Mouse (Mus musculus): ENCODE data around the gene Lmntd2. TPM values are rescaled to one million over a fixed set of nuclear protein-coding genes. Genes with fewer than 3 reads are reported as not detected.

Lmntd2 gene
- polyA plus RNA-seq, 1 experiment from 2014 or later = 0.23 TPM

DNA sequence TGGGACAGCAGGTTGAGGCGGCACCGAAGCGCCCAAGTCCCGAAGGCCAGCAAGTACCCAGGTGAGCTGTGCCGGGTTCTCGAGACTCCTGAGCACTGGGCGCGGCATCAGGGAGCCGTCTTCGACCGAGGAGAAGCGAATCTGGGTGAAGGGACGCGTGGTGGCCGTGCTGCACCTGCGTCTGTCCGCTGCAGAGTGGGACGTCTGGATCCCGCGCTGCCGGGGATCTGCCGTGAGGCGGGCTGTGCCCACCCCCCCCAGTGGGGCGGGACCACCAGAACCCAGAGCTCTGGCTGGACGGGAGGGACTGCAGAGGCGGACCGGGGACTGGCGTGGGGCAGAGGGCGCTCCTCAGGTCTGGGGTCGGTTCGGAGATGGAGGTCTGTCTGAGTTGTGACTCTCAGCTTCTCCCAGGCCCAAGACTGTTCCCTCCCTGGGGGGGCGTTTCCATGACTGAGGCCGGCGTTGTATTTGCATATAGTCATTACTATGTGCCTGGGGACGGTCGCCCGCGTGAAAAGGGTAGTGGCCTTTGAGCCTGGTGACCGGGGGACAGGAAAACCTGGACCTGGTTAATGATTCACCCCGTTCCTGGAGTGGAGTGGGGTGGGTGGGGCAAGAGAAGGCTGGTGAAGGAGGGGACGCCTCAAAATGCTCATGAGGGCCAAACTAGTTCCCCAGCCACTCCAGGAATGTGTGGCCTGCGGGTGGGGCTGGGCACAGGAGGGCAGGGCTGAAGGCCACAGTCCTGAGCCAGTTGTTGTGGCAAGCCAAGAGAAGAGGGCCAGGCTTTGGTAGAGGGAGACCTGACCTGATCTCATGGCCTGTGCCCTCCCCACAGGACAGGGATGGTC lies 2.2 kb upstream of the Lmntd2 start:
- Histone ChIP-seq H3K27me3 (no peaks in the 10 kb centered on the region), H3K27ac (peak overlapping the region; percentile 85), H3K9ac (peak overlapping the region; percentile 75), H3K4me3 (peak overlapping the region; percentile 76), H3K4me2 (peak overlapping the region; percentile 98), H3K9me3 (replicated peaks) (no peaks in the 10 kb centered on the region), H3K4me1 (replicated peaks) (peaks cover 34% of the 10 kb centered on the region), H3K36me3 (no peaks in the 10 kb centered on the region)
- peak; percentile 64 for ATAC-seq (replicated peaks; ENCODE audit: insufficient number of reproducible peaks, insufficient read depth, low FRiP score, low read depth)
- under 1% methylated on average over 42 of the region's 42 CpGs for WGBS

DNA sequence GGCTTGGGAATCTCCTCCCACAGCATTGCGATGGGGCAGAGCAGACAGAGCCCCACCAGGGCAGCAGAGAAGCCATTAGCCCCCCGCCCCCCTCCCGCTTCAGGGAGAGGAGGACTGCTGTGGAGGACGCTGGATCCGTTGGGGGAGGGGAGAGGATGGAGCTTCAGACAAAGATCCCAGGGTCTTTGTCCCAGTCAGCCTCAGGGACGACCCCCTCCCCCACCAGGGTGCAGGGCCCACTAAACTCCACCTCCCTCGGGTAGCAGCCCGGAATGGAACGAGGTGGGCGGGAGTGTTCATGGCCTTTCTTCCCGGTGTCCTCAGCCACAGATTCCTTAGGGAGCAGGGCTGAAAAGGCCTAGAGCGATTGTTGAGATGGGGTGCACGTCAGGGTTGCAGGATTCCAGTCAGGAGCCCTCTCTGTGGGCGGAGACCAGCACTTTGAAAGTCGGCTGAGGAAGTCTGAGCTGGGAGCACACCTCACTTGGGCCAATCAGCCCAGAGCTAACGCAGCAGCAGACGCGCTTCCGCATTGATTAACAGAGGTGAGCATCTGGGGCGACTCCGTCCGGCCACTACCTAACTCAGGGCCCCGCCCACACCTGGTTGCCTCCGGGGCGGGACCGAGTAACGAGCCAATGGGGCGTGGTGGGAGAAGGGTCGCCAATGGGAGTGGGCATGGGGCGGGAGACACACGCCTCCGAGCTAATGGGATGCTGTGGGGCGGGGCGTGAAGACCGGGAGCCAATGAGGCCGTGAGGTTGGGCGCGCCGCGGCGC lies 1.4 kb upstream of the Lmntd2 start, which contains the start of gene Rassf7:
Gene Rassf7 (plus strand): TSS at position 760 of the 779 bp plus-strand sequence.
- Histone ChIP-seq H3K36me3 (no peaks in the 10 kb centered on the region), H3K9me3 (replicated peaks) (no peaks in the 10 kb centered on the region), H3K9ac (peak within 1 kb of the TSS; percentile 75), H3K4me1 (replicated peaks) (peaks cover 26% of the 10 kb centered on the region), H3K27ac (peak within 1 kb of the TSS; percentile 85), H3K4me2 (peak within 1 kb of the TSS; percentile 98), H3K27me3 (no peaks in the 10 kb centered on the region), H3K4me3 (peak within 1 kb of the TSS; percentile 76)
- peak; percentile 94 for ATAC-seq (replicated peaks; ENCODE audit: insufficient number of reproducible peaks, insufficient read depth, low FRiP score, low read depth)
- 1% methylated on average over 41 of the region's 41 CpGs for WGBS

DNA sequence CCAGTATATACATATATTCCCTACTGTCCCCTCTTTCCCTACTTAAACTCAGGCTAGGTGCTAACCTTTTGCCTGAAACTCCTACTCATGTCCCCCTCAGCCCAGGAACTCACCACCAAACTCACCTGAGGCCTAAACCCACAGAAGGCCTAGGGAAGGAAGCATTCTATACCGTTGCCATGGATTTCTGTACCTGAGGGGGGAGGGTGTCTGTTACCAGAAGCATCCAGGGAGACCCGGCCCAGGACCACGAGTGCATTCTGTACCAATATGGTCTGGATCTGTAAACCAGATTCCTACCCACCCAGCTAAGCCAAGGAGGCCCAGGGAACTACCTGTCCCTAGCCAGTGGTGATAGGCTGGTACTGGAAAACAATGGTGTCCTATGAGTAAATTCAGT lies 430 bp upstream of the Lmntd2 start:
- Histone ChIP-seq H3K36me3 (no peaks in the 10 kb centered on the region), H3K4me1 (replicated peaks) (peaks cover 22% of the 10 kb centered on the region), H3K4me2 (no peak overlapping the region), H3K27ac (no peak overlapping the region), H3K27me3 (no peaks in the 10 kb centered on the region), H3K4me3 (no peak overlapping the region), H3K9me3 (replicated peaks) (no peaks in the 10 kb centered on the region), H3K9ac (no peak overlapping the region)
- no peak for ATAC-seq (replicated peaks; ENCODE audit: insufficient number of reproducible peaks, insufficient read depth, low FRiP score, low read depth)
- 80% methylated on average over 3 of the region's 3 CpGs for WGBS

DNA sequence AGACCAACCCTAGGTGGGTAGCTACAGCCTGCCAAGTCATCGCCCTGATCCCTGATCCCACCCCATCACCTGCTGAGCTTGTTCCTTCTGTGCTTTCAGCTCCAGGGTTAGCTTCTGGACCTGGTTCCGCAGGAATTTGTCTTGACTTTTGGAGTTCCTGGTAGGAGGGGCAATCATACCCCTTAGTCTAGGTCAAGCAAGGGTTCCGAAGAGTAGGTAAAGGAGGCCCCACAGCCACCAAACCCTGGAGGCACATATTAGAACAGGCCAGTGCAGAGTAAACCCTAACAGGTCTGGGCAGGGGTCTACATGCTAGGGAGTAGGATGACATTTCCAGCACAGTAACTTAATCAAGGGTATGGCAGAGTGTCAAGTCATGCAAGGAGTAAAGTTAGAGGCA lies 747 bp downstream of the Lmntd2 start:
- no peak for ATAC-seq (replicated peaks; ENCODE audit: insufficient number of reproducible peaks, insufficient read depth, low FRiP score, low read depth)
- H3K4me1 ChIP-seq (replicated peaks) = peaks cover 22% of the 10 kb centered on the region
- no peak overlapping the region for H3K9ac ChIP-seq
- H3K9me3 ChIP-seq (replicated peaks) = no peaks in the 10 kb centered on the region
- no peak overlapping the region for H3K27ac ChIP-seq
- no peaks in the 10 kb centered on the region for H3K27me3 ChIP-seq
- H3K36me3 ChIP-seq = no peaks in the 10 kb centered on the region
- no peak overlapping the region for H3K4me3 ChIP-seq
- H3K4me2 ChIP-seq = no peak overlapping the region
- WGBS = 85% methylated on average over 3 of the region's 3 CpGs

DNA sequence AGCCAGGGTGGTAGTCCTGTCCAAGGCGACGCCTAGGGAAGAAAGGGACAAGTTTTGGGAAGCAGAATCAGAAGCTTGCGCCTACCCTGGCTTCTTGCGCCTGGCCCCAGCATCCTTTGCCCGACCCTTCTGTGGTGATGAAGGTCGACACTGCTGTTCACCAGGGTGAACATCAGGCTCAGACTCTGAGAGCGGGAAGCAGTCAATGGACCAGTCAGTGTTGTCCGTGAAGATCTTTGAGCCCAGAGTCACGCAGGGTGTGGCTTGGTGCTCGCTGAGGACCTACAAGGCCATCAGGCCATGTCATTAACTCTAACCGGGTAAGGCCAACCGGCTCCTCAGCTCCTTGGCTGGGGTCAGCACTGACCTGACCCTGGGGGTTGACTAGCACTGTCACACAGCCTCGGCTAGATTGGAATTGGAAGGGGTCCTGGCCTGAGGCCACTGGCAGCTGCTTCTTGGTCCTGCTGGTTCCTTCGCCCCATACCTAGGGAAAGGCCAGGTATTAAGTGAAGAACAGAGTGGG lies 3.2 kb downstream of the Lmntd2 start:
- Histone ChIP-seq H3K27ac (no peak overlapping the region), H3K4me2 (no peak overlapping the region), H3K27me3 (no peaks in the 10 kb centered on the region), H3K9ac (no peak overlapping the region), H3K36me3 (no peaks in the 10 kb centered on the region), H3K4me1 (replicated peaks) (peaks cover 5% of the 10 kb centered on the region), H3K4me3 (no peak overlapping the region), H3K9me3 (replicated peaks) (no peaks in the 10 kb centered on the region)
- no peak for ATAC-seq (replicated peaks; ENCODE audit: insufficient number of reproducible peaks, insufficient read depth, low FRiP score, low read depth)
- 82% methylated on average over 14 of the region's 14 CpGs for WGBS

DNA sequence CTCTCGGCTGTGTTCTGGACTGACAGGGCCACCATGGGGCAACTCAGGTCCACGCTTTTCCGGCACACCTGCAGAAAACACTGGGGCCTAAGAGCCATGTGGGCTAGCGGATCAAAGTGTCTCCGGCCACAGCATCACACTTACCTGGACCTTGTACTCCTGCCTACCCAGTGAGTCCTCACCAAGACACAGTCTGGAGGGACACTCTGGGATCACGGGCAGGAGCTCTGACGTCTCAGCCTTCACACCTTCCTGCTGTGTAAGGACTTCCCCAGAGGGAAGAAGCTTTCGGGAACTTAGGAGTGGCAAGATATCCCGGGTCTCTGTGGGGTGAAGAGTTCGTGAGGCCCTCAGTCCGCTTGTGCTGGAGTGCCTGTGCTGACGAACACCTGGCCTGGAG lies 3.7 kb downstream of the Lmntd2 start:
- Histone ChIP-seq H3K36me3 (no peaks in the 10 kb centered on the region), H3K4me2 (no peak overlapping the region), H3K9ac (no peak overlapping the region), H3K27ac (no peak overlapping the region), H3K4me3 (no peak overlapping the region), H3K4me1 (replicated peaks) (peaks cover 4% of the 10 kb centered on the region), H3K9me3 (replicated peaks) (no peaks in the 10 kb centered on the region), H3K27me3 (no peaks in the 10 kb centered on the region)
- ATAC-seq (replicated peaks; ENCODE audit: insufficient number of reproducible peaks, insufficient read depth, low FRiP score, low read depth) = no peak
- 64% methylated on average over 12 of the region's 12 CpGs for WGBS

DNA sequence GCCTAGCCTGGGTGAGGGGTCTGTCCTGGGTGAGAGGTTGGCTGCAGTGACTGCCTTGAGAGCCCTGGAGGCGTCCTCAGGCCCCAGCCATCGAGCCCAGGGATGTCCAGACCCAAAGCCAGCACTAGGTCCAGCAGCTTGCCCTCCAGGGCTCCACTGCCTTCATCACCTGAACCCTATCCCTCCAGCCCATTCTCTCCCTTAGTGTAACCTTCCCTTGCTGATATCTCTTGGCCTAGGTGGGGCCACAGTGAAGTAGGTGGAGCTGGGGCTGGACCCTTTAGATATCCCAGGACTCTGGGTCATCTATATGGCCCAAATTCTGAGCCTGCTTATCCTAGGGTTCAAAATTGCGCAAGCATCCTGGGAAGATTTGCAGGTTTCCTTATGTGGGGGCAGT lies 4.4 kb downstream of the Lmntd2 start:
- no peaks in the 10 kb centered on the region for H3K4me1 ChIP-seq (replicated peaks)
- no peaks in the 10 kb centered on the region for H3K36me3 ChIP-seq
- H3K27me3 ChIP-seq = no peaks in the 10 kb centered on the region
- H3K9ac ChIP-seq = no peak overlapping the region
- no peaks in the 10 kb centered on the region for H3K9me3 ChIP-seq (replicated peaks)
- no peak overlapping the region for H3K4me2 ChIP-seq
- H3K4me3 ChIP-seq = no peak overlapping the region
- H3K27ac ChIP-seq = no peak overlapping the region
- WGBS = 67% methylated on average over 3 of the region's 3 CpGs
- ATAC-seq (replicated peaks; ENCODE audit: insufficient number of reproducible peaks, insufficient read depth, low FRiP score, low read depth) = no peak

DNA sequence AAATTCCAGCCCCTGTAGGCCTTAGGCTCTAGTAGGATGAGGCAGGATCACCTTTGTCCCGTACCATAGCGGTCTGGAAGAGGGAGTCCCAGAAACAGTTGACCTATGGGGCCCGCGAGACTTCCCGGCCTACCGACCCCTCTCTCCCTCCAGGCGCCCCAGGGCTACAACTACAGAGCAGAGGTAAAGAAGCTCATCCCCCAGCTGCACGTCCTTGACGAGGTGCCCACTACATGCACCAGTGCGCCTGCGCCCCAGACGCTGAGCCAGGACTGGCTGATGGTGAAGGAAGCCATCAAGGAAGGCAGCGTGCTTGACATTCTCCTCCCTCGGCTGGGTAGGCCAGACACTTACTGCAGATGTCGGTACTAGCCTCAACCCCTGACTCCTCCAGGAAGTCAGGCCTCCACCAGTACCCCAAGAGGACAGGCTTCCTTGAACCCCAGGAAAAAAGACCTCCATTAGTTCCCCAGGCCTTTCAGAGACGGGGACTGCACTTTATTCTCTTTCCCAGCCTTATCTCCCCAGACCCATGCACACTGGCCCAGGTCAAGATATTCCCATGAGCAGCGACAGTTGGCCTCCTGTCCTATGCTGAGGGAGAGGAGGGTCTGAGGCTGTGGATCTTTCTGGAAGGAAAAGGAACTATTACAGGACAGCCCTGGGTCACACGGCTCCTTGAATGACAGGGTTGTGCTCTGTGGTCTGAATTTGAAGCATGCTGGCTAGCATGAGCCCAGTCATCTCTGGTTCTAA lies 7.5 kb downstream of the Lmntd2 start:
- WGBS = 85% methylated on average over 18 of the region's 18 CpGs
- ATAC-seq (replicated peaks; ENCODE audit: insufficient number of reproducible peaks, insufficient read depth, low FRiP score, low read depth) = no peak
- no peaks in the 10 kb centered on the region for H3K36me3 ChIP-seq
- H3K9ac ChIP-seq = no peak overlapping the region
- H3K9me3 ChIP-seq (replicated peaks) = no peaks in the 10 kb centered on the region
- no peak overlapping the region for H3K27ac ChIP-seq
- no peaks in the 10 kb centered on the region for H3K4me1 ChIP-seq (replicated peaks)
- H3K4me3 ChIP-seq = no peak overlapping the region
- no peak overlapping the region for H3K4me2 ChIP-seq
- no peaks in the 10 kb centered on the region for H3K27me3 ChIP-seq

DNA sequence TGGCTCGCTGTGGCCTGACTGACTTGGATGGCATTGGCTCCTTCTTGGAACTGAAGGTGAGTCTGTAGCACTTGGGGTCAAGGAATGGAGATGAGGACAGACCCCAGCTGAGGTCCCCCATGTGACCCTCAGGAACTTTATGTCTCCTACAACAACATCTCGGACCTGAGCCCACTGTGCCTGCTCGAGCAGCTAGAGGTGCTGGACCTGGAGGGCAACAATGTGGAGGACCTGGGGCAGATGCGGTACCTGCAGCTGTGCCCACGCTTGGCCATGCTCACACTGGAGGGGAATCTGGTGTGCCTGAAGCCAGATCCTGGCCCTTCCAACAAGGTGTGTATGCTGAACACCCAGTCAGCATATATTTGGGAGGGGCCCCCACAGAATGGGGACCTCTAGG lies 8.4 kb downstream of the Lmntd2 start:
- no peaks in the 10 kb centered on the region for H3K4me1 ChIP-seq (replicated peaks)
- no peak overlapping the region for H3K4me2 ChIP-seq
- H3K9me3 ChIP-seq (replicated peaks) = no peaks in the 10 kb centered on the region
- H3K36me3 ChIP-seq = no peaks in the 10 kb centered on the region
- 89% methylated on average over 5 of the region's 5 CpGs for WGBS
- no peaks in the 10 kb centered on the region for H3K27me3 ChIP-seq
- H3K9ac ChIP-seq = no peak overlapping the region
- H3K4me3 ChIP-seq = no peak overlapping the region
- H3K27ac ChIP-seq = no peak overlapping the region
- no peak for ATAC-seq (replicated peaks; ENCODE audit: insufficient number of reproducible peaks, insufficient read depth, low FRiP score, low read depth)

DNA sequence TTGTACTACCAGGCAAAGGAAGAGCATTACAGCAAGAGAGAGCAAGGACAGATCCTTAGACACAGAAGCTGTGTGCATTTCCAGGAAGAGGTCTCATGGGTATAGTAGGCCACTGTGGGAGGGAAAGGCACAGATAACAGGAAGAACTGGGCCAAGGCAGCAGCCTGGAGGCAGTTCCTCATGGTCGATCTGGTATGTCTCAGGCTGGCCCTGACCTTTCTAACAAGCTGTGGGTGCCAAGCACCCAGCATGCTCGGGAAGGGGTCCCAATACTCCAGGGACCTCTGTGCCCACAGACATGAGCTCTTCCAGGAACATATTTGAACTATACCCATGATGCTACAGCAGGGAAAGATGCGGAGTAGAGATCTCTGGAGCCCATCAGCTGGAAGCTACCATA lies 9.3 kb downstream of the Lmntd2 start:
- no peak overlapping the region for H3K4me3 ChIP-seq
- 61% methylated on average over 3 of the region's 3 CpGs for WGBS
- no peak overlapping the region for H3K4me2 ChIP-seq
- no peaks in the 10 kb centered on the region for H3K9me3 ChIP-seq (replicated peaks)
- H3K4me1 ChIP-seq (replicated peaks) = no peaks in the 10 kb centered on the region
- no peaks in the 10 kb centered on the region for H3K27me3 ChIP-seq
- no peaks in the 10 kb centered on the region for H3K36me3 ChIP-seq
- ATAC-seq (replicated peaks; ENCODE audit: insufficient number of reproducible peaks, insufficient read depth, low FRiP score, low read depth) = no peak
- H3K27ac ChIP-seq = no peak overlapping the region
- no peak overlapping the region for H3K9ac ChIP-seq

DNA sequence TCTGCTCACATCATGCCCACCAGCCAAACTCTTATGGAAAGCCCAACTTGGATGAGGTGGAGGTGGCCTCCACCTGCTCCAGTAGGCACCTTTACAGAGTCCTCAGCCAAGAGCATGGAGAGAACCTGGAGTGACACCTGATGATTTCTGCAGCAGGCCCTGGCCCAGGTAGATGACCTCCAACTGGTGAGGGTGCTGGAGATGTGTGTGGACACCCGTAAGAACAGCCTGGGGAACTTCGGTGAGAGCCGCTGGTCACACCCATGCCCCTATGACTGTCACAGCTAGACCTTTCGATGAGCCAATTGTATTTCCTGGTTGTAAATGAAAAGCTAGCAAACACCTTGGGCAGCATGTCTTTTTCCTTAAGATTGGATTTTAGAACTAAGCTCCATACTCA lies 15.8 kb downstream of the Lmntd2 start:
- WGBS = 90% methylated on average over 4 of the region's 4 CpGs
- no peak for ATAC-seq (replicated peaks; ENCODE audit: insufficient number of reproducible peaks, insufficient read depth, low FRiP score, low read depth)
- no peaks in the 10 kb centered on the region for H3K36me3 ChIP-seq
- H3K27ac ChIP-seq = no peak overlapping the region
- peaks cover 9% of the 10 kb centered on the region for H3K4me1 ChIP-seq (replicated peaks)
- no peak overlapping the region for H3K4me3 ChIP-seq
- no peaks in the 10 kb centered on the region for H3K9me3 ChIP-seq (replicated peaks)
- H3K27me3 ChIP-seq = no peaks in the 10 kb centered on the region
- H3K9ac ChIP-seq = no peak overlapping the region
- H3K4me2 ChIP-seq = no peak overlapping the region

Data from heart, embryonic 15.5 days (tissue).